Mouse (Mus musculus): ENCODE data around the gene Abracl. TPM values are rescaled to one million over a fixed set of nuclear protein-coding genes. Genes with fewer than 3 reads are reported as not detected.
A peak's percentile ranks its signal among the peaks of the same experiment; 100 is the strongest.

Abracl gene
- polyA plus RNA-seq, 1 experiment from 2014 or later: 109 TPM

DNA sequence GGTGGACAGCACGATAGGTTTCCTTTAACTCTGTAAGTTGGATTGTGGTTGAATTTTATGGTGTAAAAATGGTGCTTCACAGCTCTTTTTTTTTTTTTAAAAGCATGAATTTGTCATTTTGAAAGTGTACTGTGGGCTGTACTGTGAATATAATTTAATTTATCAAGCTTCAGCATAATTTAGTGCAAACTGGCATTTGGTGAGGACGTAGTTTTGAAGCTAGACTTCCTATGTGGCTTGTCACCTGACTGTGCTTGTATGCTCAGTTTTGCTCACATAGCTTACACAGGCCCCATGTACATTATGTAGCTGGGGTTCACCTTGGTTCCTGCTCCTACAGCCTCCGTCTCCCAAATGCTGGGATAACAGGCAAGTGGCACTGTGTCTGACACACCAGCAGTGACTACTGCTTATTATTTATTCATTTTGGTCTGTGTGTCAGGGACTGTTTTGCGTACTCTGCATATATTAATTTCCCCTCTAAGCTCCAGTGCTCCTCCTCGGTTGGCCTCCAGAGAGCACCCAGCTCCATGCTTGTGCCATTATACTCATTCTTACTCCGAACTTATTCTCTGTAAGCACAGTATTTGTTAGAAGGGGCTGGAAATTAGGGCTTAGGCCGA is 41.6 kb upstream of the Abracl start:
- Histone ChIP-seq H3K27me3 (replicated peaks; ENCODE audit: control insufficient read depth, insufficient read depth, low read length) (no peaks in the 10 kb centered on the region), H3K27ac (ENCODE audit: low read depth, low read length) (no peak overlapping the region), H3K36me3 (ENCODE audit: control insufficient read depth, insufficient read depth, low read length) (no peaks in the 10 kb centered on the region), H3K9me3 (ENCODE audit: control insufficient read depth, low read length) (no peaks in the 10 kb centered on the region), H3K4me1 (replicated peaks; ENCODE audit: control insufficient read depth, insufficient read depth, low read length) (peaks cover 18% of the 10 kb centered on the region), H3K4me2 (no peak overlapping the region), H3K4me3 (ENCODE audit: low read depth, low read length) (no peak overlapping the region), H3K9ac (ENCODE audit: low read depth, low read length) (no peak overlapping the region)
- no peak for ATAC-seq (replicated peaks; ENCODE audit: low FRiP score)
- WGBS: 90% methylated on average over 7 of the region's 7 CpGs
- DNase-seq (ENCODE audit: low spot score): no peak

DNA sequence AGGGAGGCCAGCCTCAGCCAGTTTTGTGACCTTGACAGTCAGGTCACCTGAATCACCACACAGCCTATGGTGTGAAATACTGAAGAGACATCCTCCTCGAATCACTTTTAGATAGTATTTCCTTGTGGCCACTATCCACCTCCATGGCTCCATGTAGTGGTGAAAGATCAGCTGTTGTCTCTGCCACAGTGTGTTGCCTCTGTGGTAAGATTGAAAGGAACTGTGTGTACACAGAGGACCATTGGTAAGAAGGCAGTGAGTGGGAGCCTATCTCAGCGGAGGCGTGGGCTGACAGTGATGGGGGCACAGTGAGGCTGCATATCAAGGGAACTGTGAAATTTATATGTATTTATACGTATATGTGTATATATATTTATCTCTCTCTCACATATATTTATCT is 38.4 kb upstream of the Abracl start:
- no peak overlapping the region for H3K9ac ChIP-seq (ENCODE audit: low read depth, low read length)

DNA sequence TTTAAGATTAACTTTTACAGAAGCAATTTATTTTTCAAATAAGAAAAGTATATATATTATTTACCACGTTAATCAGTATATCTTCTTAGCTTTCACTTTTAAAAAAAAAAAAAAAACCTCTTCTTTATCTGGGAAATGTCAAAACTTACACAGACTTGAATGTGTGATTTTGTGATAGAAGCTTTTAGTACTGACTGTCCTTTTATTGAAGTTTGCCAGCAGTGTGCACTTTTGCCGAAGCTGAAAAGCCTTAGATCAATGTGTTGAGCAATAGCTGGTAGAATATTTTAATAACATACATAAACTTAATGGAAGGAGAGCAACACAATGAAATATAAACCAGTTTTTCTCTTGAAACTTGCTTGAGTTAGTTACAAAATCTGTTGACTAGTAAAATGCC is 37.7 kb upstream of the Abracl start:
- DNase-seq (ENCODE audit: low spot score): no peak
- Histone ChIP-seq H3K4me2 (no peak overlapping the region), H3K36me3 (ENCODE audit: control insufficient read depth, insufficient read depth, low read length) (no peaks in the 10 kb centered on the region), H3K4me3 (ENCODE audit: low read depth, low read length) (no peak overlapping the region), H3K27ac (ENCODE audit: low read depth, low read length) (no peak overlapping the region), H3K27me3 (replicated peaks; ENCODE audit: control insufficient read depth, insufficient read depth, low read length) (no peaks in the 10 kb centered on the region), H3K9ac (ENCODE audit: low read depth, low read length) (no peak overlapping the region), H3K4me1 (replicated peaks; ENCODE audit: control insufficient read depth, insufficient read depth, low read length) (peaks cover 11% of the 10 kb centered on the region), H3K9me3 (ENCODE audit: control insufficient read depth, low read length) (no peaks in the 10 kb centered on the region)
- WGBS: 76% methylated on average over 2 of the region's 2 CpGs
- ATAC-seq (replicated peaks; ENCODE audit: low FRiP score): no peak

More for the DNA sequence above, 38.4 kb upstream of the Abracl start:
- Histone ChIP-seq H3K4me2 (no peak overlapping the region), H3K36me3 (ENCODE audit: control insufficient read depth, insufficient read depth, low read length) (no peaks in the 10 kb centered on the region), H3K4me1 (replicated peaks; ENCODE audit: control insufficient read depth, insufficient read depth, low read length) (peaks cover 10% of the 10 kb centered on the region), H3K4me3 (ENCODE audit: low read depth, low read length) (no peak overlapping the region), H3K27ac (ENCODE audit: low read depth, low read length) (no peak overlapping the region), H3K27me3 (replicated peaks; ENCODE audit: control insufficient read depth, insufficient read depth, low read length) (no peaks in the 10 kb centered on the region), H3K9me3 (ENCODE audit: control insufficient read depth, low read length) (no peaks in the 10 kb centered on the region)
- no peak for ATAC-seq (replicated peaks; ENCODE audit: low FRiP score)
- 86% methylated on average over 4 of the region's 4 CpGs for WGBS
- no peak for DNase-seq (ENCODE audit: low spot score)

DNA sequence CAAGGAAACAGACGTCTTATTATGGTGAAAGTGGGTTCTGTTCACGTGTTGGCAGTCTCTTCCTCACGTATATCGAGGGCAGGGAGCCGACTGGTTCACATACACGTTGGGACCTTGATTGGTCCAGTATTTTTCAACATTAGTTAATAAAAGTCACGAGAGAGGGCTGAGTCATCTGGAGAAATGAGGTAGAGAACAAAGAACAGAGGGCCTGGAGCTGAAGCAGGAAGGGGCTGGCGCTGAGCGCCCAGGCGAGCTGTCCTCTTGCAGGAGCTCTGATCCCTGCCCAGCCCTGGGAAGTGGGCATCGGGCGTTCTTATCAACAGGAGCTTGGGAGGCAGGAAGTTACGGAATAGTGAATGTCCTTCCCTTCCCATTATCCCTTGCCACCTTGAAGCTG is 36.7 kb upstream of the Abracl start:
- Histone ChIP-seq H3K4me3 (ENCODE audit: low read depth, low read length) (no peak overlapping the region), H3K4me1 (replicated peaks; ENCODE audit: control insufficient read depth, insufficient read depth, low read length) (peaks cover 11% of the 10 kb centered on the region), H3K27ac (ENCODE audit: low read depth, low read length) (no peak overlapping the region), H3K4me2 (no peak overlapping the region), H3K9me3 (ENCODE audit: control insufficient read depth, low read length) (no peaks in the 10 kb centered on the region), H3K9ac (ENCODE audit: low read depth, low read length) (no peak overlapping the region), H3K36me3 (ENCODE audit: control insufficient read depth, insufficient read depth, low read length) (no peaks in the 10 kb centered on the region), H3K27me3 (replicated peaks; ENCODE audit: control insufficient read depth, insufficient read depth, low read length) (no peaks in the 10 kb centered on the region)
- WGBS: 74% methylated on average over 13 of the region's 13 CpGs
- DNase-seq (ENCODE audit: low spot score) (no peak), ATAC-seq (replicated peaks; ENCODE audit: low FRiP score) (no peak)

DNA sequence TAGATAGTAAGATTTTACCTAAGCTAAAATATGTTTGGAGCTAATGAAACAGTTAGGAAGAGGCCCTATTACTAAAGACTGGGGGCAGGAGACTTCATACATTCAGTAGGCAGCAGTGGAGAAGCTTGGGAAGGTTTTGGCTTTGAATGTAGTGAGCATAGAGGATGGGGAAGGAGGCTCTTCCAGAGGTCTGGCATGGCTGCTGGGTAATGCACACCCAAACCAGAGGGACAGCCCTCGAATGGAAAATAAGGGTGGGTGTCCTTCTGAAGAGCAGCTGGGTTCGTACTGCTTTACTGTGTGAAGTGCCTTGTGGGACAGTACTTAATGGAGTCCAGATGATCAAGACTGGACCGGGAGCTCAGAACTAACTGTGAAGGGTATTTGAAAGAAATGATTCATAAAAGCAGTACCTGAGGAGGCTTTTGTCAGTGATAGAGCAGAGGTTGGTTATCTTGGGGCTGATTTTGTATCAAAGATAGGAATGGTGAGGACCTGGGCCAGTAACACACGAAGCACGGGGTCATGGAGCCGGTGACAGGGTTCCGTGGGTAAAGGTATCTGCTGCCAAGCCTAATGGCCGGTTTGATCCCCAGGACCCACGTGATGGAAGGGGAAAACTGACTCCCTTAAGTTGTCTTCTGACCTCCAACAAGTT is 35.7 kb upstream of the Abracl start:
- no peak for ATAC-seq (replicated peaks; ENCODE audit: low FRiP score)
- Histone ChIP-seq H3K4me1 (replicated peaks; ENCODE audit: control insufficient read depth, insufficient read depth, low read length) (peaks cover 11% of the 10 kb centered on the region), H3K27me3 (replicated peaks; ENCODE audit: control insufficient read depth, insufficient read depth, low read length) (no peaks in the 10 kb centered on the region), H3K27ac (ENCODE audit: low read depth, low read length) (no peak overlapping the region), H3K9ac (ENCODE audit: low read depth, low read length) (no peak overlapping the region), H3K4me3 (ENCODE audit: low read depth, low read length) (no peak overlapping the region), H3K9me3 (ENCODE audit: control insufficient read depth, low read length) (no peaks in the 10 kb centered on the region), H3K36me3 (ENCODE audit: control insufficient read depth, insufficient read depth, low read length) (no peaks in the 10 kb centered on the region), H3K4me2 (no peak overlapping the region)
- 86% methylated on average over 9 of the region's 9 CpGs for WGBS
- no peak for DNase-seq (ENCODE audit: low spot score)

DNA sequence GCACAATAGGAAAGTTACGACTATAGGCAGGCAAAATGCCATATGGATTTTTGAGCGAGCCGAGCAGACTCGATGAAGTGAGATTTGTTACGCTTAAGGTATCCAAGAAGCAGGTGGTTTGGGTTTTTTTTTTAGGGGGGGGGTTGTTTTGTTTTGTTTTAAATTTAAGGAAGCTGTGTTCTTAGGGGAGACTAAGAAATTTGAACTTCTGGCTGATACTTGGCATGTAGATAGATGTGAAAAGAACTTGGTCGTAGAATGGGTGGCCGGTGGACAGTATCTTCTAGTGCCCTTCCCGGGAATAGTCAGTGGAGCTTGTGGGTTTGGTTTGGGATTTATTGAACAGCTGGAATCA is 33.3 kb upstream of the Abracl start:
- Histone ChIP-seq H3K4me3 (ENCODE audit: low read depth, low read length) (peak overlapping the region; percentile 87), H3K9ac (ENCODE audit: low read depth, low read length) (peak overlapping the region; percentile 82), H3K27ac (ENCODE audit: low read depth, low read length) (peak overlapping the region; percentile 83; the same call in 1 of the 2 replicates), H3K36me3 (ENCODE audit: control insufficient read depth, insufficient read depth, low read length) (no peaks in the 10 kb centered on the region), H3K4me1 (replicated peaks; ENCODE audit: control insufficient read depth, insufficient read depth, low read length) (peaks cover 11% of the 10 kb centered on the region), H3K9me3 (ENCODE audit: control insufficient read depth, low read length) (no peaks in the 10 kb centered on the region), H3K4me2 (peak overlapping the region; percentile 82), H3K27me3 (replicated peaks; ENCODE audit: control insufficient read depth, insufficient read depth, low read length) (no peaks in the 10 kb centered on the region)
- ATAC-seq (replicated peaks; ENCODE audit: low FRiP score) (no peak), DNase-seq (ENCODE audit: low spot score) (no peak)
- WGBS: 3% methylated on average over 8 of the region's 8 CpGs

DNA sequence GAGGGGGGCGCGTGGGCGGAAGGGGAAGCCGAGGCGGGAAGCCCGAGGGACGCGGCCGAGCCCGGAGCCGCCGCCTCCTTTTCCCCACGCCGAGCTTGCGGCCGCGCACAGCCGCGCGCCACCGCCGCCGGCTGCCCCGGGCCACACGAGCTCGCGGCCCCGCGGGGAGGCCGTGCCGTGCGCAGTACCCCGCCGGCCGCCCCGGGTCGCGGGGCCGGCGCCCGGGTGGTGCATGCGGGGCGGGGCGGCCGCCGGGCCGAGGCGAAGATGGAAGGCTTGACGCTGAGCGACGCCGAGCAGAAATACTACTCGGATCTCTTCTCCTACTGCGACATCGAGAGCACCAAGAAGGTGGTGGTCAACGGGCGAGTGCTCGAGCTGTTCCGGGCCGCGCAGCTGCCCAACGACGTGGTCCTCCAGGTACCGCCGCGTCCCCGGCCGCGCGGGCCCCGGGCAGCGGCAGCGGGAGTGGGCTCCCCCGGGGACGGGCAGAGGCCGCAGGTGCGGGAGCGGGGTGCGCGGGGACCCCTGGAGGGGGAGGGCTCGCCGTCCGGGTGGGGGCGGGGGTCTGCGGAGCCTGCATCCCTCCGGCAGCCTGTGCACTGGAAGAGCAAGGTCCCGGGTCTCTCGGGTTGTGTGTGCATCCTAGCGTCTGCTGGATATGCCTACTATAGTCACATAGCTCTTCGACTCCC is 32.8 kb upstream of the Abracl start, which contains the start of gene Reps1:
Gene Reps1 (plus strand): TSS at position 166 of the 695 bp plus-strand sequence.
- Histone ChIP-seq H3K27me3 (replicated peaks; ENCODE audit: control insufficient read depth, insufficient read depth, low read length) (no peaks in the 10 kb centered on the region), H3K9me3 (ENCODE audit: control insufficient read depth, low read length) (no peaks in the 10 kb centered on the region), H3K4me1 (replicated peaks; ENCODE audit: control insufficient read depth, insufficient read depth, low read length) (peaks cover 11% of the 10 kb centered on the region), H3K4me3 (ENCODE audit: low read depth, low read length) (peak within 1 kb of the TSS; percentile 87), H3K27ac (ENCODE audit: low read depth, low read length) (peak within 1 kb of the TSS; percentile 83), H3K4me2 (peak within 1 kb of the TSS; percentile 82), H3K36me3 (ENCODE audit: control insufficient read depth, insufficient read depth, low read length) (no peaks in the 10 kb centered on the region), H3K9ac (ENCODE audit: low read depth, low read length) (peak within 1 kb of the TSS; percentile 82)
- ATAC-seq (replicated peaks; ENCODE audit: low FRiP score) (peak; percentile 73), DNase-seq (ENCODE audit: low spot score) (peak; percentile 68)
- WGBS: under 1% methylated on average over 79 of the region's 90 CpGs

DNA sequence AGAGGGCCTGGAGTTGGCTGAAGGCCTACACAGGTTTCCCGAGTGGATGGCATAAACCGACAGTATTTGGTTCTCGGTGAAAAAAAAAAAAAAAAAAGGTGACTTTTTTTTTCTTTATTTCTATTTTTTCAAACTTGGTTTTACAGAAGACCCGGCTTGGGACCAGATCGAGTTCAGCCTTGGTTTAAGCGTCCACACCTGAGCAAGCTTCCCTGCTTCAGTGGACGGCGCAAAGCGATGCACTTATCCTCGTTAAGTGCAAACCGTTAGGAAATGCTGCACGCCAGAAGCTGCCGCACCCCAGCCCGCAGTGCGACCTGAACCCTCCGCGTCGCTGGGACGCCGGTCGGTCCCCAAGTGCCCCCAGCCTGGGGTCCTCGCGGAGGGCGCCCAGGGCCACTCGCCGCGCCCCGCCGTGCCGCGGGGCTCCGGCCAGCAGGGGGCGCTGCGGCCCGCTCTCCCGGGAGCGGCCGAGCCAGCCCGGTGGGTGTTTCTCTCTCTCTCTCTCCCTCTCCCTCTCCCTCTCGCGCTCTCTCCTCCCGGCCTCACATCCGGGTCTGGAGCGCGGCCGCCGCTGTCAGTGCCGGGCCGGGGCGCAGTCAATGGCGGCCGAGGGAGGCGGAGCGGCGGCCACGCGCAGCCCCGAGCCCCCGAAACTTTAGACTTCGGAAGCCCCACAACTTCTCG is 32.1 kb upstream of the Abracl start:
- DNase-seq (ENCODE audit: low spot score) (peak; percentile 81), ATAC-seq (replicated peaks; ENCODE audit: low FRiP score) (peak; percentile 96)
- peak overlapping the region; percentile 87 for H3K4me3 ChIP-seq (ENCODE audit: low read depth, low read length)
- H3K9ac ChIP-seq (ENCODE audit: low read depth, low read length): peak overlapping the region; percentile 82
- WGBS: 3% methylated on average over 61 of the region's 61 CpGs
- H3K27ac ChIP-seq (ENCODE audit: low read depth, low read length): peak overlapping the region; percentile 83
- H3K27me3 ChIP-seq (replicated peaks; ENCODE audit: control insufficient read depth, insufficient read depth, low read length): no peaks in the 10 kb centered on the region
- no peaks in the 10 kb centered on the region for H3K9me3 ChIP-seq (ENCODE audit: control insufficient read depth, low read length)
- no peaks in the 10 kb centered on the region for H3K36me3 ChIP-seq (ENCODE audit: control insufficient read depth, insufficient read depth, low read length)
- H3K4me2 ChIP-seq: peak overlapping the region; percentile 82
- peaks cover 11% of the 10 kb centered on the region for H3K4me1 ChIP-seq (replicated peaks; ENCODE audit: control insufficient read depth, insufficient read depth, low read length)
